Mouse (Mus musculus) gastrocnemius, postnatal 10 days (tissue): ENCODE measurements around the gene Ntn5. TPM values are rescaled to one million over a fixed set of nuclear protein-coding genes. Genes with fewer than 3 reads are reported as not detected.
"Not testable (repeated sequence)": the region's sequence is repeated elsewhere in the genome, so short reads cannot be mapped to it uniquely, and the experiment has no call there.

Experiments
- DNase-seq: peaks from one replicate; pipeline ENCODE4 v3.0.0; 2021; ENCODE audit warnings: mixed read lengths
- total RNA-seq, 2 experiments: library from RNA; stranded (reverse); gene quantifications; 2 replicates each; pipeline ENCODE4 v1.2.3; 2021

Ntn5 gene
- total RNA-seq, 2 experiments from 2014 or later: 0.75 to 0.77 TPM

- no peak for DNase-seq
These were observed 29.3 kb upstream of the Ntn5 start for GRCm38 (mm10) chr7:45654424-45655047.

DNA sequence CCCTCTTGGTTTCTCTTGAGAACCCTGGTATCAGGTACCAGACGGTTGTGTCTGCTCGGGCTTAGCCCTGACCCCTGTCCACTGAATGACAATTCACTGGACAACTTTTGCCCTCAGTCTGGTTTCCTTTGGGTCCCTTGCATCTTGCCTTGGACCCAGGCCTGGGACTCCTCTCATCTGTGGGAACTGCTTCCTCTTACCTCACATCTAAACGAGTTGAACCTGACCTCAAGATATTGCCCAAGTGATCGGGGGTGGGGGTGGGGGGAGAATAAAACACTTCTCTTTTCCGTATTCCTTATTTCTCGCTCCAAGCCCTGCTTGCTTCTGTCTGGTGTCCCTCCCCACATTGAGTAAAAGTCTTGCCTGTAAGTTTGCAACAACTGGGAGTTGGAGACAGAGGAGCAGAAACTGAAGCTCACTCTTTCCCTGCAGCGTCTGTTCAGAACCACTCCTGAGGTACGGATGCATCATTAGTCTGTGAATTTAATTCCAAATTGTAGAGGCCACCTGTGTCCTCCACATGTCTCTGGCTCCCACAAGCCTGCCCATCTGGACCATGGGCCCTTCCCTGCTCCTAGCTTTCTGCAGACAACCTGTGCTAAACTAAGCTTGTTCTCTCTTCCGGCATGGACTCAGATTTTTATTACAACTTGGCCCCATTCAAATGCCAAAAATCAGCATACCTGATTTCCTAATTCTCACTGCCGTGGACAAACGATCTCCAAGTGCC, 22.9 kb upstream of the Ntn5 start:
- no peak for DNase-seq

GRCm38 (mm10) chr7:45661702-45662101, 22.1 kb upstream of the Ntn5 start:
- DNase-seq: not testable (repeated sequence)

GRCm38 (mm10) chr7:45665303-45666138, 18.3 kb upstream of the Ntn5 start:
- DNase-seq: no peak

GRCm38 (mm10) chr7:45666161-45666560, 17.7 kb upstream of the Ntn5 start, which contains the start of gene Fut2:
TSS of gene Fut2 (minus strand) at chr7:45666394.
- DNase-seq: no peak

GRCm38 (mm10) chr7:45667761-45668160, 16.1 kb upstream of the Ntn5 start:
- DNase-seq: no peak

DNA sequence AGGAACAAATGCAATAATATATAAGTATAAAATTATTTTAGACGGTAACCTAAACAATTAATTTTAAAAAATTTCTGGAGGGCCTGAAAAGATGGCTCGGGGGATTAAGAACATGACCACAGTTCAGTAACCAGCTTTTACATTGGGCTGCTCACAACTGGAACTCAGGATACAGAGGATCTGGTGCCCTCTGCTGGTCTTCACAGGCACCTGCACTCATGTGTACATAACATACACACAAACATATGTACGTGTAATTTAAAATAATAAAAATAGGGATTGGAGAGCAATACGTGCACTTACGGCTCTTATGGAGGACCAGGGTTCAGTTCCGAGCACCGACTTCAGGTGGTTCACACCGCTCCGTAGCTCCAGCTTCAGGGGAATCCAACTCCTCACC, 14.9 kb upstream of the Ntn5 start:
- DNase-seq: no peak

DNA sequence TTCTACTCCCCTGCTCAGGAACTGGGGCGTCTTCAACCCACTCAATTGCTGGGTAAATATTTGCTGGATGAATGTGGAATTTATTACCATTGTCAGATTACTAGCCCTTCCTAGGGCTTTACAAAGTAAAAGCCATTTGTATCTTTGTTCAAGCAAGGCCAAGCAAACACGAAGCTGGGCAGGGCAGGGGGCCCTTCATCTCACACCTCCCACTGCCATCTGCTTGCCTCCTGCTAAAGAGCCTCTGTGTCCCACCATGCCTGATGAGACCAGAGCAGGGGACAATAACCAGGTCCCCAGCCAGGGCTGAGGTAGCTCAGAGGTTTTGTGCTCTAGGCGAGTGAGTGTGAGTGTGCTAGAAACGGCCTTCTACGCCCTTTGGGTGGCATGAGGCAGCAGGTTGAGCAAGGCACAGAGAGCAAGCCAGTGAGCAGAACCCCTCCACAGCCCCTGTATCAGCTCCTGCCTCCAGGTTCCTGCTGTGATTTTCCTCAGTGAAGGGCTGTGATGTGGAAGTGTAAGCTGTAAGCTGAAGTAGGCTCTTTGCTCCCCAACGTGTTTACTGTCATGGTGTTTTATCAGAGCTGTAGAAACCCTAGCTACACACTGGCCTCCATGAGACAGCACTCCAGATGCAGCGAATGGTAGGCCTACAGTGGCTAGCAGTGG, 6.1 kb upstream of the Ntn5 start:
- DNase-seq: no peak

DNA sequence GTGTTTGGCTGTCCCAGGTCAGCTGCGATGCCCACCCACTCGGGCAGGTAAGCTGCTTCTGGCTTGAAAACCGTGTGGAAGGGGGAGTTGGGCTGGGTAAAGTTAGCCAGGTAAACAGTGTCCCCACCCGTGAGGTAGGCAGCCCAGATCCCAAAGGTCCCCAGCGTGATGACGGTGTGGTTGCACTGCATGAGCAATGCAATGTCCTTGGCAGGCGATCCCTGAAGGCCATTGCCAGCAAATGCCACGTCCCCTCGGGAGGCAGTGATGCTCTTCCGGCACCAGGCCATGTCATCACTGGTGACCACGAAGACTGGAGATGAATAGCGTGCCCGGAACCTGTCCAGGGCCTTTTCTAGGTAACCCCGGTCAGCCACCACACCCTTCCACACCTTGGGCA, 5.3 kb upstream of the Ntn5 start:
- no peak for DNase-seq

GRCm38 (mm10) chr7:45679966-45680621, 3.7 kb upstream of the Ntn5 start:
- no peak for DNase-seq

DNA sequence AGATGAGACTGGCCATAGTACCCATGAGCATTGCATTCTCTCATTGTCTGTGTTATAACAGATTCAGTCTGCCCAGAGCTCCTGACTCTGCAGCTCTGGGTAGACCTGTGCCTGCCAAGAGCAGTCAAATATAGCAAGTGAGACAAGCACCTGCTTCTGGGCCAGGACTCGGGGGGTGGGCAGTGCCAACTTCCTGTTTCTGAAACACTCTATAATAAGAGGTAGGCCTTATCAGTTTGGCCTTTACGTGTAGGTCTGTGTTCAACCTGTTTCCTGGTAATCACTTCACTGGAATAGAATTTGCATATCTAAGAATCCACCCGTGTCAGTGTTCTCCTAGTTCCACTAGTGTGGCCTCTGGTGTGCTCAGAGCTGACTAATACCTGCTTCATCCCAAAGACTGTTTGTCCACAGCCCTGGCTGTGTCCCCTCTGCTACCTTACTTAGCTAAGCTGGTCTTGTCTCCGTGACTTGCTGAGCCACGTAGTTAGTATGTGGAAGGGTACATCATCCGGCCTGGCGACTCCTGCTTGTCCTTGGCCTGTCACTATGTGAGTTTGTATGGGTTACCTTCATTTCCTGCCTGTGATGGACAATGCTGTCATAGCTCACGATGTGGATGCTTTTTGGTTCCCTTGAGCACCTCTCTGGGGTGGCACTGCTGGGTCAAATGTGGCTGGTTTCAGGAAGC, 2.6 kb upstream of the Ntn5 start:
- DNase-seq: no peak

DNA sequence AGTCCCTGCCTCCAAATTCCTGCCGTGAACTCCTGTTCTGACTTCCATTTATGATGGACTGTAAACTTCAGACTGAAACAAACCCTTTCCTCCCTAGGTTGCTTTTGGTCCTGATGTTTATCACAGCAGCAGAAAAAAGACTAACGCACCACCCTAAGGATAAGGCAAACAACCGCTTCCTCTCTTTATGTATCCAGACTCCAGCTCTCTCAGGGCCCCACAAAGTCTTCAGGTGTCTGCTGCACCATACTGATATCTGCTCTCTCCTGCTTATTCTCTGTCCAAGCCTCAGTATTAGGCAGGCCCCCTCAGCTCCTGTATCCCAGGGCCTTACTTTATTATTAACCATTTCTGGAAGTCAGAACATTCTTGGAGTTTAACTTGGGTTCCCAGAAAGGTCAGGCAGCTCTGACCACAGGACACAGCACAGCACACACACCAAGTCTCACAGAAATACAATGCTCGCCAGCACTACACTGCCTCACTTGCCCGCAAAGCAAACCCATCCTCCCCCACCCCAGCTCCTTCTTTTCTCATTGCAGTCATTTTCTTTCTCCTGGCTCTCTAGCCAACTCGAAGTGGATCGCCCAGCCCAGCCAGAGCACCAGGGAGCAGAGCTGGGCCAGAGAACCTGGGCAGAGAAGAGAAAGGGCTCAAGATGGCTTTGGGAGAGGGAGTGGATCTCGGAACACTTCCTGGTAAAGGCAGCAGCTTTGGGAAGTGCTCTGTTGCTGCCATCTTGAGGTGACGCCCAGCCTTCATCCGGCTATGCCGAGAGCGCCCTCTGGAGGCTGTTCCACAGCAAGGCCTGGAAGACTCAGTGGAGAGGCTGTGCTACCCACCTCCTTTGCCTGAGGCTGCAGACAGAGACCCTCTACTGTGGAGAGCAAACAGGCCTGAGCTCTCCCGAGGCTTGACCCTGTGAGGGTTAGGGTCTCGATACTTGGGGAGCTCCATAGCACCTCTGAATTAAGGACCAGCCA, 1.4 kb upstream of the Ntn5 start:
- peak; percentile 92 for DNase-seq

DNA sequence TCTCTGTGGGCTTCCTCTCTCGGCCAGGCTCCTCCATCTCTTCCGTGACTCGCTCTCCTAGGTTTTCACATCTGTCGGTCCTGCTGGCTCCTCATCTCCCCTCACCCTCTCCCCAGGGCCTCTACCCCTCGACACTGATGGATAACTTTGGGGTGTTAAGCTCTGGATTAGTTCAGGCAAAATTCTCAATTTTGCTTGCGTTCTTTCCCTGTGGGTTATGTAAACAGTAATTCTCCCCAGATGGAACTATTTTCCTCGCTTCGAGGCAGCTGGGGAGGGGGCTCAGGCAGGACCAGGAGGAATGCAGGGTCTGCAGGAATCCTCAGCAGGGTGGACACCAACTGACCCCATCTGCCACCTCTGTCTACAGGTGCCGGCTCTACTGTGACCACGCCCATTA, 2.0 kb downstream of the Ntn5 start:
- no peak for DNase-seq

- no peak for DNase-seq
These were observed 3.0 kb downstream of the Ntn5 start for GRCm38 (mm10) chr7:45686841-45687240.

- DNase-seq: no peak
These were observed 5.3 kb downstream of the Ntn5 start for GRCm38 (mm10) chr7:45689099-45689498.

- DNase-seq: no peak
These were observed 6.0 kb downstream of the Ntn5 start for GRCm38 (mm10) chr7:45689800-45690199.

DNA sequence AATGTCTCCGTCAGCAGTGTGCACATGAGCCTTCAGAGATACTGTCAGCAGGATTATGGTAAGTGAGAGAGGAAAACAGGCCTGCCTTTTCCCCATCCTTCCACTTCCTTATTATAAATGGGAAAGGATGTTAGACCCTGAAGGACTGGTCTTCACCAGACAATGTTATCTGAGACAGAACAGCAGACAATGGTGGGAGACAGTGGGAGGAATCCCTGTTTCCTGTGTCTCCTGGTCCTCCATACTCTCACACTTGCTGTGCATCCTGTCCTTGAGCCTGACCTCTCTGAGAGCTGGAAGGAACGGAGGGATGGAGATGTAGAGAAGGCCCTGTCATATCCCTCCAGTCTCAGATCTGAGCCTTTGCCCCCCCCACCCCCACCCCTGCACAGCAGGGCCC, 8.5 kb downstream of the Ntn5 start:
- no peak for DNase-seq

DNA sequence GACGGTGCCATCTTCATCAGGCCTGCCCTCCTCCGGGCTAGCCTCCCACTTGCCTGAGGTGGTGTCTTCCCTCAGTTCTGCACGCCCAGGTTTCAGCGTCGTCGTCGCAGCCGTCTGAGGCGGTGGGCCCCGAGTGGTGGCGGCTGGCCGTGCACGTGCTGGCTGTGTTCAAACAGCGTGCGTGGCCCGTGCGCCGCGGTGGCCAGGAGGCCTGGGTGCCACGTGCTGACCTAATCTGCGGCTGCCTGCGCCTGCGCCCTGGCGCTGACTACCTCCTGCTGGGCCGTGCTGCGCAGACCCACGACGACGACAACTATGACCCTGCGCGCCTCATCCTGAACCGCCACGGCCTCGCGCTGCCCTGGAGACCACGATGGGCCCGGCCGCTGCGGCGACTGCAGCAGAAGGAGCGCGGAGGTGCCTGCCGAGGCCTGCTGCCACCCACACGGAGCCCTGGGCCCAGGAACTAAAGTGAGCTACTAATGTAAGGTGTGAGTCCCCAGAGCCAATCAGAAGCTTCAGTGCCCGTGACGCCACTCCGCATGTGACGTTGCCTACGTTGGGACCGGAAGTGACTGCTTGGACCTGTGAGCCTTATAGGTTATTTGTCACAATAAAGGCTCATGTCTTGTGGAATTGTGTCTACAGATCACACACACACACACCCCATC, 10.2 kb downstream of the Ntn5 start, which contains the start of gene Sec1:
Gene Sec1 (minus strand): TSS at position 482 of the 671 bp plus-strand sequence.
- DNase-seq: no peak

DNA sequence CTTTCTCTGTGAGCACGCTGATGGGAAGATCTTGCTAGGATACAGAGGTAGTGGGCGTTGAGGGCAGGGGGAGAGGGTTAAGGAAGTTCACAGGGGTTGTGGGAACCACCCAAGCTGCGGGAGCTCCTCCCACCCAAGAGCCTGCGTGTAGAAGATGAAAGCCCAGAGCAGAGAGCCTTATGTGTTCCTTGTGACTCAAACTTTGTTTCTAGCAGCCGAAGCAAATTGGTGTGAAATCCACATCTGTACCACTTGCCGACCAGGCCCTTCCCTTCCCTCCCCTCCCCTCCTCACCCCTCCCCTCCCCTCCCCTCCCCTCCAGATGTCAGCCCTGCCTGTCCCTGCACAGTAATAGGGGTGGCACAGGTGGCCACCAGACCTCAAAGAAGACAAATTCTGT, 11.3 kb downstream of the Ntn5 start:
- no peak for DNase-seq
